Mouse (Mus musculus) liver, postnatal 0 days (tissue): ENCODE measurements at regions not wholly inside any gene's neighbourhood (a gene's known extent, or its start where the extent isn't known, plus 50 kb on each side); places are given as distances from the start of the nearest gene placed in this dataset.

ENCODE experiments used
- CTCF ChIP-seq: sonication (generic); IDR thresholded peaks from 2 replicates; pipeline ENCODE4 v1.5.1; 2016; ENCODE audit warnings: antibody characterized with exemption, low read depth
- EP300 ChIP-seq: IDR thresholded peaks from 2 replicates; pipeline ENCODE4 v1.6.1; 2016; ENCODE audit warnings: antibody characterized with exemption, low read depth, mild to moderate bottlenecking

- TF ChIP-seq CTCF: no peak
- TF ChIP-seq EP300: no peak
Observed at GRCm38 (mm10) chr3:100266976-100267375, 104.8 kb upstream of the Wdr3 start.
